Mouse (Mus musculus) MEL-GATA-1-ER (cell line): Measurements from ENCODE around the gene Sox8.

ENCODE experiments used
- DNase-seq: peaks from one replicate; pipeline ENCODE4 v3.0.0-alpha.2; 2012; ENCODE audit warnings: low read depth; ENCODE audit errors: extremely low read depth

Gene Sox8

GRCm38 (mm10) chr17:25582076-25582475 is 11.6 kb upstream of the Sox8 start:
- no peak for DNase-seq

- DNase-seq, result no peak
These were observed 9.0 kb upstream of the Sox8 start for GRCm38 (mm10) chr17:25579332-25580047.

- DNase-seq, result peak; percentile 87
These were observed 8.4 kb upstream of the Sox8 start, which contains the start of gene Lmf1 for GRCm38 (mm10) chr17:25578920-25579319. TSS of gene Lmf1 (plus strand) at chr17:25579085.

DNA sequence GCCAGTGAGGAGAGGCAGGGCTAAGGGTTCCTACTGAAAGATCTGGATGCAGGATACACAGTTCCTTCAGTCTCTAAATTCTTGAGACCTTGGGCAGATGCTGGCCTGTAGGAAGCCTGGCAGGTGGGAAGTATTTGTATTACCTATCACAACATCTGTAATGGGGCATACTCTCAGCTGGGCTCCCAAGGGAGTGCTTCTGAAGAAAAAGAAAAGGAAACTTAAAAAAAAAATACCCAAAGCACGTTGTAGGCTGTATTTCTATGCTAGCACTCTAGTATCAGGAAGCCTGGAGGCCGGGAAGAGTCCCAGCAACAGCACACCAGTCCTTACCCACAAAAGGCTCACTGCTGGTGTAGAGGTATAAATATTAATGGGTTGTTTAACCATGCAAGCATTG is 7.2 kb upstream of the Sox8 start:
- no peak for DNase-seq

DNA sequence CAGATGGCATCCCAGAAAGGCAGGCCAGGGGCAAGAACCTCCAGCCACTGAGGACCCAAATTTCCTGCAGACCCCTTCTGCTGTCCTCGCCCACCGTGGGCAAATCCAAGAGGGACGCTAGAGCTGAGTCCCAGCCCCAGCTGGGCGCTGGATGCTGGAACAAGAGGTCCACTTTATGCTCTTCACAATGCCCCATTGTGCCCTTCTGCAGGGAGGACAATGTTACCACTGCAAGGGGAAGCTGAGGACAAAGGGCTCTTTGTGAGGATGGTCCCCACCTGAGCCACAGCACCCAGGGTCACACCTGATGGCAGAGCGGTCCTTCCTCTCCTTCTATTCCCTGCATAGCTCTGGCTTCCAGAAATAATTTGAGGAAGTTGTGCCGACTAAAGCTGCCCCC is 6.8 kb upstream of the Sox8 start:
- no peak for DNase-seq

DNA sequence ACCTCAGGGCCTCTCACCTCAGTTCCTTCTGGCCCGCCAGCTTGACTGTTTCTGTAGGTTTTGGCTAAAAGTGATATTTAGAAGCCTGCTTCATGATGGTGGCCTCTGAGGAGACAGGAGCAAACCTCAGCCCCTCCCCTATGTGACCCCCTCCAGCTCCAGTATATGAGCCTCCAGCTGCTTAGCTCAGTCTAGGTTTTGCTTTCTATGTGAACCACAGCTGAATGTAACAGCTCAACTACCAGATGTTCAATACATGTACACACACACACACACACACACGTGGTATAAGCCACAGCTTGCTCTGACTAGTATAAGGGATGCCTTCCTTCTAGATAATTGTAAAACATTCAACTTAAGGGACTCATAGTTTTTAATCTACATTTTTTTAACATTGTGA is 5.5 kb upstream of the Sox8 start:
- DNase-seq, result no peak

DNA sequence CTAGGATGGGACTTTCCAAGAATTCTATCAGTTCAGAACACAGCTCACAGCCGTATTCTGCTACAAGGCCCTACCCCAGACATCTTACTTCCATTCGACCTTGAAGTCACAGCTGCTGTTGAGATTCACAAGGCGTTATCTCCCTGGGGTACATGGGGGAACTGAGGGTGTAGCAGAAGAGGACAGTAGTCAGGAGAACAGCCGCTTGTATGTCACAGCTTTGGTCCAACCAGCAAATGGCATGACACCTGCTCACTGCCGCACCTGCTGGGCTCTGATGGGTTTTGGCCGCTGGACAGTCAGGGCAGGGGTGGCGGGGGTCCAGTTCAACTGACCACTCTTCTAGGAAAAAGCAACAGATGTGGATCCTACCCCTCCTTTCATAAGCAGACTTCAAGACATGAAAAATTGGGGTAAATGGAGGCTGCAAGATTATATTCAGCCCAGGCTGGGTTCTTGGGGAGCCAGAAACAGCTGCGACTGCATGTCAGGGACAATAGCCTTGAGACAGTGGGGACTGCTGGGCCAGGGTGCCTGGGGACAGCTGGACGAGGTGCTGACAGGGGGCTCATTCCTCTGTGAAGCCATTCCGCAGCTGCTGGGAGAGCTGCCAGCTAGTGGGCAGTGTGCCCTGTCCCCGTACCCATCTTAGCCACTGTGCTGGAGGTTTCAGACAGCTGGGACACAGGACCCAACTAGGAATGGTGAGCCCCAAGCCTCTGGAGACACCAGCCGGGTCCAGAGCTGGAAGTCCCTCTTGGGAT is 4.9 kb upstream of the Sox8 start:
- no peak for DNase-seq

DNA sequence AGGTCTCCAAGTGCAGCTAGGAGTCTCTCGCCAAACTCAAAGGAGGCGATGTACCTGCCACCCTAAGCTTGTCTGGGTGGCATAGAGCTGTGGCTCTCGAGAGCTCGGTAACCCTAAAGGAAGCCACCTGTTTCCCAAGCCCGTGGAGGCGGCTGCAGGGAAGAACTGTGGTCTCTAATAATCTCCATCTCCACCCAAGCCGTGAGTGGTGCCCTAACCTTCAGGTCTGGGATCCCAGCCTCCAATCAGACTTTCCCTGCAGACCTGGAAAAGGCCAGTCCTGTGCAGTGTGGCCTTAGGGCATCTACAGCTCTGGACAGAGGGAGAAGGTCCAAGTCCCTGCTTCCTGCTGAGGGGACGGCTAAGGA is 951 bp upstream of the Sox8 start:
- no peak for DNase-seq

- no peak for DNase-seq
These were observed 446 bp downstream of the Sox8 start for GRCm38 (mm10) chr17:25569833-25570647.

- no peak for DNase-seq
These were observed 1.6 kb downstream of the Sox8 start for GRCm38 (mm10) chr17:25568880-25569279.

GRCm38 (mm10) chr17:25568206-25568605 is 2.3 kb downstream of the Sox8 start:
- DNase-seq, result no peak

GRCm38 (mm10) chr17:25567745-25568144 is 2.7 kb downstream of the Sox8 start:
- peak; percentile 17 for DNase-seq

- no peak for DNase-seq
These were observed 3.2 kb downstream of the Sox8 start for GRCm38 (mm10) chr17:25567261-25567660.

DNA sequence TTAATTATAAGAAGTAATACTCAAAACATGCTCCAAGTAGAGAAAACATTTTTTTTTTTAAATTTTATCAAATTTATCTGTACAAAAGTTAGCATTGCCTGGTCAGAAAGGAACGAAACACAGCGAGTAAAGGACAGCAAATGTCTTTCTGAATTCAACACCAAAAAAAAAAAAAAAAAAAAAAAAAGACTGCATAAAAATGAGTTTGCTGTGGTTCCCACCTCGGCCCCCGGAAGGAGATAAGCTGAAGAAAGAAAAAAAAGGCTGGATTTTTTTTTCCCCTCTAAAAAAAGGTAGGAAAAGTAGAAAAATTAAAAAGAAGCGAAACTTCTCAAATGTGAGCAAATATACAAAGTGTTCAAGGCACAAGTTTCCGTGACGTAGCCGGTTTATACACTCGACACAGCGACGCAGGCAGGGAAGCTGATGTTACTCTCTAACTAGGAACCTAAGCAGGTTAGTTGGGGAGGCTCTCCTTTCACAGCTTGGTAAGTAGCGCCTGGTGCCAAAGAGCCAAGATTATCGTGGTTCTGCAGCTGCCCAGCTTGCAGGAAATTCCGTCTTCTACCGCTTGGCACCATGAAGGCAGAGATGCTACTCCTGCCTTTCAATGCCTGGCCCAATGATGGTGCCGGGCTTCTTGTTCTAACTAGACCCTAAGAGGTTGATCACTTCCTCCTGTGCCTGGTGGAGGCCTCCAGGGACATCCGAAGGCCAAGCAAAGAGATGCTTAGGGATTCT is 4.5 kb downstream of the Sox8 start:
- no peak for DNase-seq

DNA sequence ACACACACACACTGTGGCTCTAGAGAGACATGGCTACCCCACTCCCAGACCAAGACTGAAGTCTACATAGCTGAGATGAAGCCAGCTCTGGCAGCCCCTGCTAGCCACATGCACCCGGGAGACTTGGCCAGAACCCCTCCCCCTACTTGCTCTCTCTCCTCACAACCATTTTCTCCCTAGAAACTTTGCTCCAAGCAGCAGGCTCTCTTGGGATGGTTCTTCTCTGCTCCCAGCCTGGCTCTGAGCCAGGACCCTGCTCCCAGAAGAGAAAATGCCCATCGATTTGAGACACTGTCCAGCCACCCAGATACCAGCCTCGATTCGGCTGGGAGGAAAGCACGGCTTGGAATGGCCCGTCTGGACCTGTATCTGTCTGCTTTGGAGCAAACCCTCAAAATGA is 5.2 kb downstream of the Sox8 start:
- no peak for DNase-seq

DNA sequence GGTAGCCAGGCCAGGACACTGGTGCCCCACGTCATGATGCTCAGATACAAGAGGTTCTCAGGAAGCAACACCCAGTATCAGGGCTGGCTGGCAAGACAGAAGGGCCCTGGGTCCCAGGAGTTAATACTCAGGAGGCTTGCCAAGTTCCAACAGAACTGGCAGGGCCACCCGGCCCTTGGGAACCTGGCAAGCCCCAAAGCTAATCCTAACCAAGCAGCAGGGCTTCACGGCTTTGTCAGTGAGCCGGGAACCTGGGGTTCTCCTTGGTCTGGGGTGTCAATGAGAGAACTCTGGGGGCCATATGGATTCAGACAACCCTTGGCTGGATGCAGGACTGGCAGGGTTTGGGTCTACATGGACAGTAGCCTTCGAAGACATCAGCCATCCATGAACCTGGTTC is 6.0 kb downstream of the Sox8 start:
- no peak for DNase-seq

DNA sequence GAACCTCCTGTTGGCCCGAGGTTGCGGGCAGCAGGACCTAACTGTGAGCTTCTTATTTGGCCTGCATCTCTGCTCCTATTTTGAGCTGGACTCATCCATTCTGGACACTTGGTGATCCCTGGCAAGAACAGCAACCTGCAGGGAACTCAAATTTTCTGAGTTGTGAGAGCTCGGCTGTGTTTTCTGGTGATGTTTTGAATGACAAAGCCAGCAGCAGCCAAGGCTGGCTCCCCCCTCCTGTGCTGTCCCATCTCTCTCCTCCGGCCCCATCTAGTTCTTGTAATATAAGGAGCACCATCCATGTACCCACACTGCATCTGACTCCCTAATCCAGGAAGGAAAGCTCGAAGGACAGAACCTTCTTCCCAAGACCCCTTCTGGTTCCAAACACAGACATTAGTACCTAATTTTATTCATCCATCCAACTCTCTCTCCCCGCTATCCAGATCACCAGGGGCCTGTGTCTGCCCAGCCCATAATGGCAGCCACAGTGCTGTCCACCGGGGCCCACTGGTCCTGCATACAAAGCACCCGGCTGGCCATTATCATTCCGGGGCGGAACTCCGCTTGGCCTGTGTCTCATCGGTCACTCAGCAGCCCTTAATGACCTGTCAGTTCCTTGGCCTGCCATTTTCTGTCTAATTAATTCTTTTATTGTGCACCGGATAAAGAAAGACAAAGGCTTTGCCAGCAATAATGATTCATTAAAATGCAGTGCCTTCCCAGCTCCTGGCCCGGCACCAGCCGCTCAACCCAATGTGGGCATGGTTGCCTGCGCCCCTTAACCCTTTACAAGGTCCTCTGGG is 9.1 kb downstream of the Sox8 start:
- no peak for DNase-seq

DNA sequence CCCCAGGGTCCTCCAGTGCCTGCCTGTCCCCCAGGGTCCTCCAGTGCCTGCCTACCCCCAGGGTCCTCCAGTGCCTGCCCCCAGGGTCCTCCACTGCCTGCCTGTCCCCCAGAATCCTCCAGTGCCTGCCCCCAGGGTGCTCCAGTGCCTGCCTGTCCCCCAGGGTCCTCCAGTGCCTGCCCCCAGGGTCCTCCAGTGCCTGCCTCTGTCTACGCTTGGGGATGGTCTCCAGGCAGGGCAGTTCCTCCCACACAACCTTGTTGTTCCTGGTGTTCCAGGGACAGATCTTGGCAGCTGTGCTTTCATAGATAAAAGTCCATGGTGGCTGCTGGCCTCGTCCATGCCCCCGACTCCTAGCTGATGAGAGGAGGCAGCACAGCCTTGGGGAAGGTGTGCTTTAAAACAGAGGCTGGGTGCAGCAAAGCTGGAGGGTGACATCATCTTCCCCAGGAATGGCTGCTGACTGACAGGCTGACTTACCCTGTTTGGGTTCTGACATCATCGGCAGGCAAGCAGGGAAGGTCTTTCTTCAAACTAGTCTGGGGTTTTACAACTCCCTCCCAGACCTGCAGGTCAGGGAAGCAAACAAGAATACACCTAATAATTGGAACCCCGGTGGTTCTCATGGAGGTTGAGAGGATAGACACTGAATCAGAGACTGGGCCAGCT is 9.8 kb downstream of the Sox8 start:
- no peak for DNase-seq

DNA sequence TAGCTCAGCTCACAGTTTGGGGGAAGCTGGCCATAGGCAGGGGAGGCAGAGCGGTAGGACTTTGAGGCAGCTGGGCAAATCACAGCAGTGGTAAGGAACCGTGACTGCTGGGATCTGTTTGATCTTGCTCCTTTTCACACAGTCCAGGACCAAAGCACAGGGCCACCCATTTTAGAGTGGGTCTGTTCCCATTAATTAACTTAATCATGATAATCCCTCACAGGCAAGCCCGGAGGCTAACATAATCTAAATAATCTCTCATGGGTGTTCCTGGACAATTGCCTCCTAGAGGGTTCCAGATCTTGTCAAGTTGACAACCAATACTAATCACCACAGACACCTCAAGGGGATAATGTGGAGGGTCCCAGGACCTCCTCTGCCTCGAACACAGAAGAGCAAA is 10.9 kb downstream of the Sox8 start:
- no peak for DNase-seq
